Mouse (Mus musculus): Measurements from ENCODE around the gene Elavl1. TPM values are rescaled to one million over a fixed set of nuclear protein-coding genes. Genes with fewer than 3 reads are reported as not detected.
A peak's percentile ranks its signal among the peaks of the same experiment; 100 is the strongest.

The Elavl1 gene
- polyA plus RNA-seq, 1 experiment from 2014 or later = 162 TPM

GRCm38 (mm10) chr8:4325751-4326036 is 481 bp upstream of the Elavl1 start:
- H3K4me1 ChIP-seq (replicated peaks; ENCODE audit: insufficient read depth, low read length) = peaks cover 13% of the 10 kb centered on the region
- WGBS = 32% methylated on average over 7 of the region's 7 CpGs
- peak overlapping the region; percentile 100 for H3K9ac ChIP-seq (ENCODE audit: low read depth, low read length)
- no peaks in the 10 kb centered on the region for H3K9me3 ChIP-seq (replicated peaks; ENCODE audit: low read length)
- H3K4me3 ChIP-seq (replicated peaks; ENCODE audit: low read depth, low read length) = peak overlapping the region; percentile 98
- no peak overlapping the region for H3K27ac ChIP-seq
- no peak for DNase-seq (ENCODE audit: low spot score)
- H3K27me3 ChIP-seq (ENCODE audit: insufficient read depth, low read length) = no peaks in the 10 kb centered on the region
- TF ChIP-seq CTCF (IDR thresholded peaks at IDR 0.05; ENCODE audit: low read depth) = no peak
- peaks cover 16% of the 10 kb centered on the region; the same call in 1 of the 2 replicates for H3K36me3 ChIP-seq (ENCODE audit: insufficient read depth, low read length)
- peak overlapping the region; percentile 55 for H3K4me2 ChIP-seq (ENCODE audit: low read length)
- no peak for ATAC-seq (replicated peaks; ENCODE audit: low FRiP score, low read depth)

- H3K4me2 ChIP-seq (ENCODE audit: low read length) = peak overlapping the region; percentile 79
- H3K27ac ChIP-seq = peak overlapping the region; percentile 89
- peak overlapping the region; percentile 98 for H3K4me3 ChIP-seq (replicated peaks; ENCODE audit: low read depth, low read length)
- peaks cover 21% of the 10 kb centered on the region; the same call in 1 of the 2 replicates for H3K36me3 ChIP-seq (ENCODE audit: insufficient read depth, low read length)
- no peaks in the 10 kb centered on the region for H3K9me3 ChIP-seq (replicated peaks; ENCODE audit: low read length)
- WGBS = under 1% methylated on average over 42 of the region's 42 CpGs
- no peak for TF ChIP-seq CTCF (IDR thresholded peaks at IDR 0.05; ENCODE audit: low read depth)
- DNase-seq (ENCODE audit: low spot score) = peak; percentile 61
- H3K9ac ChIP-seq (ENCODE audit: low read depth, low read length) = peak overlapping the region; percentile 100
- no peaks in the 10 kb centered on the region for H3K27me3 ChIP-seq (ENCODE audit: insufficient read depth, low read length)
- ATAC-seq (replicated peaks; ENCODE audit: low FRiP score, low read depth) = peak; percentile 71
- peaks cover 13% of the 10 kb centered on the region for H3K4me1 ChIP-seq (replicated peaks; ENCODE audit: insufficient read depth, low read length)
Observed at GRCm38 (mm10) chr8:4324525-4324924, 688 bp downstream of the Elavl1 start.

- DNase-seq (ENCODE audit: low spot score) (peak; percentile 19), ATAC-seq (replicated peaks; ENCODE audit: low FRiP score, low read depth) (no peak)
- H3K27ac ChIP-seq = peak overlapping the region; percentile 89; the same call in 1 of the 2 replicates
- H3K36me3 ChIP-seq (ENCODE audit: insufficient read depth, low read length) = peaks cover 21% of the 10 kb centered on the region; the same call in 1 of the 2 replicates
- WGBS = 3% methylated on average over 6 of the region's 6 CpGs
- peak overlapping the region; percentile 100 for H3K9ac ChIP-seq (ENCODE audit: low read depth, low read length)
- peak overlapping the region; percentile 98 for H3K4me3 ChIP-seq (replicated peaks; ENCODE audit: low read depth, low read length)
- no peaks in the 10 kb centered on the region for H3K9me3 ChIP-seq (replicated peaks; ENCODE audit: low read length)
- H3K27me3 ChIP-seq (ENCODE audit: insufficient read depth, low read length) = no peaks in the 10 kb centered on the region
- peaks cover 13% of the 10 kb centered on the region for H3K4me1 ChIP-seq (replicated peaks; ENCODE audit: insufficient read depth, low read length)
- peak overlapping the region; percentile 79 for H3K4me2 ChIP-seq (ENCODE audit: low read length)
- no peak for TF ChIP-seq CTCF (IDR thresholded peaks at IDR 0.05; ENCODE audit: low read depth)
Observed at GRCm38 (mm10) chr8:4323917-4324316, 1.3 kb downstream of the Elavl1 start.

- H3K4me1 ChIP-seq (replicated peaks; ENCODE audit: insufficient read depth, low read length) = peaks cover 13% of the 10 kb centered on the region
Observed at GRCm38 (mm10) chr8:4322470-4322869, 2.7 kb downstream of the Elavl1 start.

GRCm38 (mm10) chr8:4321031-4321430 is 4.2 kb downstream of the Elavl1 start:
- H3K9me3 ChIP-seq (replicated peaks; ENCODE audit: low read length) = no peaks in the 10 kb centered on the region
- H3K36me3 ChIP-seq (ENCODE audit: insufficient read depth, low read length) = peaks cover 18% of the 10 kb centered on the region; the same call in 1 of the 2 replicates
- no peaks in the 10 kb centered on the region for H3K27me3 ChIP-seq (ENCODE audit: insufficient read depth, low read length)
- H3K4me1 ChIP-seq (replicated peaks; ENCODE audit: insufficient read depth, low read length) = peaks cover 13% of the 10 kb centered on the region
- ATAC-seq (replicated peaks; ENCODE audit: low FRiP score, low read depth) (no peak), DNase-seq (ENCODE audit: low spot score) (no peak)
- H3K4me2 ChIP-seq (ENCODE audit: low read length) = no peak overlapping the region
- no peak overlapping the region for H3K4me3 ChIP-seq (replicated peaks; ENCODE audit: low read depth, low read length)
- no peak for TF ChIP-seq CTCF (IDR thresholded peaks at IDR 0.05; ENCODE audit: low read depth)
- WGBS = 86% methylated on average over 2 of the region's 2 CpGs
- no peak overlapping the region for H3K9ac ChIP-seq (ENCODE audit: low read depth, low read length)
- H3K27ac ChIP-seq = no peak overlapping the region

More at GRCm38 (mm10) chr8:4322470-4322869, 2.7 kb downstream of the Elavl1 start:
- H3K9ac ChIP-seq (ENCODE audit: low read depth, low read length) = no peak overlapping the region
- H3K36me3 ChIP-seq (ENCODE audit: insufficient read depth, low read length) = peaks cover 18% of the 10 kb centered on the region; the same call in 1 of the 2 replicates
- ATAC-seq (replicated peaks; ENCODE audit: low FRiP score, low read depth) = no peak
- peak; percentile 90 for DNase-seq (ENCODE audit: low spot score)
- WGBS = 29% methylated on average over 2 of the region's 2 CpGs
- no peak overlapping the region for H3K27ac ChIP-seq
- H3K9me3 ChIP-seq (replicated peaks; ENCODE audit: low read length) = no peaks in the 10 kb centered on the region
- H3K4me3 ChIP-seq (replicated peaks; ENCODE audit: low read depth, low read length) = no peak overlapping the region
- H3K4me2 ChIP-seq (ENCODE audit: low read length) = no peak overlapping the region
- H3K27me3 ChIP-seq (ENCODE audit: insufficient read depth, low read length) = no peaks in the 10 kb centered on the region
- peak; percentile 93 for TF ChIP-seq CTCF (IDR thresholded peaks at IDR 0.05; ENCODE audit: low read depth)

GRCm38 (mm10) chr8:4320404-4320803 is 4.8 kb downstream of the Elavl1 start:
- TF ChIP-seq CTCF (IDR thresholded peaks at IDR 0.05; ENCODE audit: low read depth) = no peak
- Histone ChIP-seq H3K36me3 (ENCODE audit: insufficient read depth, low read length) (peaks cover 18% of the 10 kb centered on the region; the same call in 1 of the 2 replicates), H3K9ac (ENCODE audit: low read depth, low read length) (no peak overlapping the region), H3K4me1 (replicated peaks; ENCODE audit: insufficient read depth, low read length) (peaks cover 6% of the 10 kb centered on the region; the same call in 1 of the 2 replicates), H3K27me3 (ENCODE audit: insufficient read depth, low read length) (no peaks in the 10 kb centered on the region), H3K9me3 (replicated peaks; ENCODE audit: low read length) (no peaks in the 10 kb centered on the region), H3K27ac (no peak overlapping the region), H3K4me3 (replicated peaks; ENCODE audit: low read depth, low read length) (no peak overlapping the region), H3K4me2 (ENCODE audit: low read length) (no peak overlapping the region)
- 94% methylated on average over 1 of the region's 1 CpGs for WGBS
- ATAC-seq (replicated peaks; ENCODE audit: low FRiP score, low read depth) (no peak), DNase-seq (ENCODE audit: low spot score) (no peak)

- Histone ChIP-seq H3K27ac (peak overlapping the region; percentile 26; the same call in 1 of the 2 replicates), H3K4me1 (replicated peaks; ENCODE audit: insufficient read depth, low read length) (peaks cover 6% of the 10 kb centered on the region; the same call in 1 of the 2 replicates), H3K9me3 (replicated peaks; ENCODE audit: low read length) (no peaks in the 10 kb centered on the region), H3K36me3 (ENCODE audit: insufficient read depth, low read length) (peaks cover 18% of the 10 kb centered on the region; the same call in 1 of the 2 replicates), H3K27me3 (ENCODE audit: insufficient read depth, low read length) (no peaks in the 10 kb centered on the region), H3K4me2 (ENCODE audit: low read length) (no peak overlapping the region), H3K9ac (ENCODE audit: low read depth, low read length) (no peak overlapping the region), H3K4me3 (replicated peaks; ENCODE audit: low read depth, low read length) (no peak overlapping the region)
- WGBS = 94% methylated on average over 11 of the region's 11 CpGs
- TF ChIP-seq CTCF (IDR thresholded peaks at IDR 0.05; ENCODE audit: low read depth) = no peak
- no peak for DNase-seq (ENCODE audit: low spot score)
- ATAC-seq (replicated peaks; ENCODE audit: low FRiP score, low read depth) = no peak
Observed at GRCm38 (mm10) chr8:4319573-4319872, 5.7 kb downstream of the Elavl1 start.
